Mouse (Mus musculus) cerebellum, adult 18-20 months (tissue): Measurements from ENCODE around the gene Mindy4.

Experiments
- DNase-seq, 2 experiments: peaks; one replicate each; pipeline ENCODE4 v3.0.0; 2021

Gene Mindy4

GRCm38 (mm10) chr6:55258428-55259325 lies 55.5 kb downstream of the Mindy4 start:
- DNase-seq, result no peak

GRCm38 (mm10) chr6:55262161-55262560 lies 59.0 kb downstream of the Mindy4 start:
- DNase-seq, result no peak

- peak in 1 of 2 experiments; percentile 27 for DNase-seq
These were observed 60.4 kb downstream of the Mindy4 start for GRCm38 (mm10) chr6:55263490-55264046.

- DNase-seq, result no peak
These were observed 61.7 kb downstream of the Mindy4 start for GRCm38 (mm10) chr6:55264741-55265366.

- DNase-seq, result peak; percentile 83 to 91
These were observed 69.8 kb downstream of the Mindy4 start for GRCm38 (mm10) chr6:55272952-55273351.

- peak; percentile 59 to 70 for DNase-seq
These were observed 70.3 kb downstream of the Mindy4 start for GRCm38 (mm10) chr6:55273463-55273862.

GRCm38 (mm10) chr6:55275000-55275399 lies 71.8 kb downstream of the Mindy4 start:
- peak in 1 of 2 experiments; percentile 19 for DNase-seq

GRCm38 (mm10) chr6:55275786-55276185 lies 72.6 kb downstream of the Mindy4 start:
- DNase-seq, result peak; percentile 22 to 48

- DNase-seq, result no peak
These were observed 73.6 kb downstream of the Mindy4 start for GRCm38 (mm10) chr6:55276692-55277282.

- no peak for DNase-seq
These were observed 74.9 kb downstream of the Mindy4 start for GRCm38 (mm10) chr6:55278086-55278485.

- DNase-seq, result no peak
These were observed 75.3 kb downstream of the Mindy4 start for GRCm38 (mm10) chr6:55278520-55278919.

- no peak for DNase-seq
These were observed 77.8 kb downstream of the Mindy4 start for GRCm38 (mm10) chr6:55280979-55281378.

- DNase-seq, result no peak
These were observed 78.5 kb downstream of the Mindy4 start for GRCm38 (mm10) chr6:55281687-55282086.

- DNase-seq, result no peak
These were observed 79.2 kb downstream of the Mindy4 start for GRCm38 (mm10) chr6:55282348-55282747.

- DNase-seq, result no peak
These were observed 82.0 kb downstream of the Mindy4 start for GRCm38 (mm10) chr6:55285218-55285617.

- no peak for DNase-seq
These were observed 84.9 kb downstream of the Mindy4 start for GRCm38 (mm10) chr6:55288007-55288602.

GRCm38 (mm10) chr6:55294549-55295131 lies 91.5 kb downstream of the Mindy4 start:
- DNase-seq, result no peak

- DNase-seq, result no peak
These were observed 92.1 kb downstream of the Mindy4 start for GRCm38 (mm10) chr6:55295325-55295724.

- DNase-seq, result no peak
These were observed 96.3 kb downstream of the Mindy4 start for GRCm38 (mm10) chr6:55299482-55299881.

- no peak for DNase-seq
These were observed 96.7 kb downstream of the Mindy4 start for GRCm38 (mm10) chr6:55299917-55300316.

- no peak for DNase-seq
These were observed 97.5 kb downstream of the Mindy4 start for GRCm38 (mm10) chr6:55300704-55301103.

- no peak for DNase-seq
These were observed 107.0 kb downstream of the Mindy4 start for GRCm38 (mm10) chr6:55310179-55310578.

GRCm38 (mm10) chr6:55311962-55312361 lies 108.8 kb downstream of the Mindy4 start:
- DNase-seq, result no peak
